Mouse (Mus musculus) neural tube, embryonic 10.5 days (tissue): ENCODE data around the gene Plin3.
A peak's percentile ranks its signal among the peaks of the same experiment; 100 is the strongest.

Experiments used
- DNase-seq: peaks from one replicate; pipeline ENCODE4 v3.0.0-alpha.2; 2017; ENCODE audit warnings: low spot score; ENCODE audit errors: extremely low spot score

The Plin3 gene

GRCm38 (mm10) chr17:56302363-56302996 lies 9.8 kb upstream of the Plin3 start:
- DNase-seq = peak; percentile 69

DNA sequence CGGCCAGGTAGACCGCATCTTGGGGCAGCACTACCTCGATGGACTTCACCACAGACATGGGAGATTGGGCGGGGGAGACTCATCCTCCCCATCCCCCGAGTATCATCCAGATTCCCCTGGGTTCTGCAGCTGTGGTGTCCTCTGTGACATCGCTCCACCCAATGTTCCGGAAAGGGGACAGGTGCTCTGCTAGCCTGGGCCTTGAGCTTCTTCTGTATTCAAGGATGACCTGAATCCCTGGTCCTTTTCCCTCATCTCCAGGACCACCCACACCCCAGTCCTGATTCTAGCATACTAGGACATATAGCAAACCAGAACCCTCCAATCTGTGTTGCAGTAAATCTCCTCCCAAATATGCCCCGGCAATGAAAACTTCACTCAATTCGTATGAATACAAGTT lies 7.5 kb upstream of the Plin3 start, which contains the start of gene Arrdc5:
Gene Arrdc5, minus strand, starts transcription at position 101 of the 400 bp plus-strand sequence.
- DNase-seq = no peak

DNA sequence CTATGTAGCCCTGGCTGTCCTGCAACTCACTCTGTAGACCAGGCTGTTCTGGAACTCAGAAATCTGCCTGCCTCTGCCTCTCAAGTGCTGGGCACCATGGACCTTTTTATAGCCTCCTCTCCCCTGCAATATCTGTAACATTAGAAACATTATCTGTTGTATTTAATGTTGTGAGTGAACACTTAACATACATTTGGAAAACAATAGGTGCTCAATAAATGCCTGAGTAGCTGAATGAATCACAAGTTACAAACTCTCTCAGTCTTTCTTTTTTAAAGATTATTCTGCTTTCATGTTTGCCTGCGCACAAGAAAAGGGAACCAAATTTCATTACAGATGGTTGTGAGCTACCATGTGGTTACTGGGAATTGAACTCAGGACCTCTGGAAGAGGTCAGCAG lies 5.6 kb upstream of the Plin3 start:
- no peak for DNase-seq

GRCm38 (mm10) chr17:56296201-56296600 lies 3.5 kb upstream of the Plin3 start:
- DNase-seq = no peak

GRCm38 (mm10) chr17:56294241-56294640 lies 1.6 kb upstream of the Plin3 start:
- no peak for DNase-seq

GRCm38 (mm10) chr17:56293291-56293690 lies 618 bp upstream of the Plin3 start:
- DNase-seq = no peak

GRCm38 (mm10) chr17:56291826-56292475 lies 722 bp downstream of the Plin3 start:
- no peak for DNase-seq

DNA sequence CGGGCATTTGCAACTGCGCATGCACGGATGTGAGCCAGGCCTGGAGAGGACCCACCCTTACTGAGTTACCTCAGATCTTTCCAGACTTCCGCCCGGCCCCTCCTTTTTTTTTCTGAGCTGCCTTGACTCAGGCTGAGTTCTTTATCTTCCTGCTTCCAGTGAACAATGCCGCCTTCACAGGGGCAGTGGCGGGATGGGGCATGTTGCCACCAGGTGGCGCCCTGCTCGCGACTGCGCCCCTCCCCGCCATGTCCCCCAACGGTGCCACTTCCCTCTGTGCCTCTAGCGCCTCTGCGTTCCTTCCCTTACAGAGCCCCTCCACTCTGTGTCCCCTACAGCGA lies 1.5 kb downstream of the Plin3 start:
- DNase-seq = peak; percentile 89

DNA sequence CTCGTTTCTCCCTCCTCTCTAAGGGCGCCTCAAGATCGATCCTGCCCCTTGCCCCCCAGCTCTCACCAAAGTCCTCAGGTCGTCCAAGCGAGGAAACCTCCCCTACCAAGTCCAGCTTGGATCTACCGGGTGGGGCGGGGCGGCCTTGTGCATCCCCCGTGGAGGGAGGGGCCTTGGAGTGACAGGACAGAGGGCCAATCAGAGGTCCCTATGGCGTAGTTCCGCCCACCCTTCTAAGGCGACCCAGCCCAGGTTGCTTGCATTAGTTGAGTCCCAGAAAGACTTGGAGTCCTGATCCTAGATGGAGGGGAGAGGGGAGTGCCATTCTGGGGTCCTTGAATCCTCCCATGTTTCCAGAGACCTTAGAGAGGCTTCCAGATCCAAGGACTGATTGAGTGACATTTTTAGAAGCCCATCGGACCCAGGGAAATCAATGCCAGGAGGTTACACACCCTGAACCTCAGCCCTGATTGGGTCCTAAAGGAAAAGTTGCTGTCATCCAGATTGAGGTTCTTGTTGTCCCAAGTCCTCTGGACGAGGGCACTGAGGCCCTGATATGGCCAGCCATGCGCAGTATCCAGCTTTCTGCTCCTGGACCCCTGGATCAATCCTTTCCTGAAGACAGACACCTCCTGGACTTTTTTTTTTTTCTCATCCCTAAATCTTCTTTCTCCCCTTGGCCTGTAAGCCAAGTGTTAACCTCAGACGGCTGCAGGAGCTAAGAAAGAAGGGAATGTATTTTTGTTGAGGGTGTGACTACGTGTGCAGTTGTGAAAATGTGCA lies 2.1 kb downstream of the Plin3 start:
- DNase-seq = peak; percentile 92

- peak; percentile 58 for DNase-seq
These were observed 3.0 kb downstream of the Plin3 start for GRCm38 (mm10) chr17:56289371-56290331.

- DNase-seq = no peak
These were observed 3.8 kb downstream of the Plin3 start for GRCm38 (mm10) chr17:56288866-56289265.

- DNase-seq = no peak
These were observed 4.8 kb downstream of the Plin3 start for GRCm38 (mm10) chr17:56287830-56288229.

GRCm38 (mm10) chr17:56285995-56286394 lies 6.7 kb downstream of the Plin3 start:
- no peak for DNase-seq

GRCm38 (mm10) chr17:56283316-56283715 lies 9.4 kb downstream of the Plin3 start:
- DNase-seq = no peak

- DNase-seq = no peak
These were observed 9.9 kb downstream of the Plin3 start for GRCm38 (mm10) chr17:56282802-56283201.

DNA sequence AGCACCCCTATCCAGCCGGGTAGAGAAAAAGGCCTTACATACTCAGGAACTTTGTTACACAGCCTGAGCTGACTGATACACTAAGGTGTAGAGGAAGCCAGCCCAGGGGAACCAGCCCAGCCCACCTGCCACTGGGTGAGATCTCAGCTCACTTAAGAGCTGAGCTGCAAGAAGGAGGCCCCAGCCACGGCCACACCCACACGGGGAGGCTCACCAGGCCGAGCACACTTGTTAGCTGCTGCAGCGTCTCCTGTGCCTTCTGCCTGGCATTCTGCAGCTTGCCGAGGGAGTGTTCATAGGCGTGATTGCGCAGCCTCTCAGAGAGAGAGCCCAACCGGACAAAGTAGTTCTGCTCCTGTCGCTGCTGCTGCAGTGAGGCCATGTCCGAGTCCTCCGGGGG lies 11.5 kb downstream of the Plin3 start:
- no peak for DNase-seq

DNA sequence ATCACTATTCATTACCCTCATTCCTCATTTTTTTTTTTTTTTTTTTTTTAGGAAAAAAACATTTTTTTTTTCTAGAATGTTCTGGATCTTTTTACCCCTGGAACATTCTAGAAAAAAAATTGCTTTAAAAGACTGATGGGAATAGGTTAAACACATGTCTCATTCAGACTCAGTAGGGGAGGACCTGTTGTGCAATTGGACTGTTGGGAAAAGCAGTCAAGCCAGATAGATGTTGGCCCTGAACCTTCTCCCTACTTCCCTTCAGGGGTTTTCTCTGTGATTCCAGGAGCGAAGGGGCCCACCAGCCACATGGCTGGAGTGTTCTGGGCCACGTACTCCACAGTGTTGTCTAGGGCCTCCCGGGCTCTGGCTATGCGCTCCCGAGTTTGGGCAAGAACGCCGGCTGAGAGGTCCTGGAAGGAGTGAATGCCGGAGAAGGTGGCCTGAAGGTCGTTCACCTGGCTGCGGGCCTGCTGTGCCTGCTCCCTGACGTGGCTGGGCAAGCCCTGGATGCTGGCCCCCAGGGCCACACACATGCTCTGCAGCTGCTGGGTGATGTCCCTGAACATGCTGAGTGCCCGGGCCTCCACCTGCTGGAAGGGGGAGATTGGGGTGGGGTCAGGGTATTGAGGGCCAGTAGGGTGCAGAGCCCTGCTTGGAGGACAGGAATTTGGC lies 13.1 kb downstream of the Plin3 start:
- DNase-seq = no peak

GRCm38 (mm10) chr17:56278340-56278739 lies 14.3 kb downstream of the Plin3 start:
- DNase-seq = no peak

GRCm38 (mm10) chr17:56277567-56277893 lies 15.1 kb downstream of the Plin3 start:
- DNase-seq = no peak

GRCm38 (mm10) chr17:56276643-56277566 lies 15.8 kb downstream of the Plin3 start, which contains the start of gene Ticam1:
TSS of gene Ticam1 (minus strand) at chr17:56276786.
- peak; percentile 93 for DNase-seq
